Mouse (Mus musculus) G1E (cell line): ENCODE data around the gene Poldip3.

Source experiments
- CTCF ChIP-seq: IDR thresholded peaks from 2 replicates; pipeline ENCODE4 v1.5.1; 2012; ENCODE audit warnings: low read depth, low read length, inconsistent platforms, mixed read lengths
- GATA1 ChIP-seq: IDR thresholded peaks from 2 replicates; pipeline ENCODE4 v1.6.1; 2012; ENCODE audit warnings: borderline replicate concordance, low read length, inconsistent platforms, mixed read lengths
- GATA2 ChIP-seq: IDR thresholded peaks from 2 replicates; pipeline ENCODE4 v1.6.1; 2012; ENCODE audit warnings: low read depth, low read length, inconsistent platforms, borderline replicate concordance
- TAL1 ChIP-seq: conservative IDR thresholded peaks from 2 replicates; pipeline ENCODE4 v1.6.1; 2012; ENCODE audit warnings: low read depth, low read length, inconsistent platforms, mixed read lengths

DNA sequence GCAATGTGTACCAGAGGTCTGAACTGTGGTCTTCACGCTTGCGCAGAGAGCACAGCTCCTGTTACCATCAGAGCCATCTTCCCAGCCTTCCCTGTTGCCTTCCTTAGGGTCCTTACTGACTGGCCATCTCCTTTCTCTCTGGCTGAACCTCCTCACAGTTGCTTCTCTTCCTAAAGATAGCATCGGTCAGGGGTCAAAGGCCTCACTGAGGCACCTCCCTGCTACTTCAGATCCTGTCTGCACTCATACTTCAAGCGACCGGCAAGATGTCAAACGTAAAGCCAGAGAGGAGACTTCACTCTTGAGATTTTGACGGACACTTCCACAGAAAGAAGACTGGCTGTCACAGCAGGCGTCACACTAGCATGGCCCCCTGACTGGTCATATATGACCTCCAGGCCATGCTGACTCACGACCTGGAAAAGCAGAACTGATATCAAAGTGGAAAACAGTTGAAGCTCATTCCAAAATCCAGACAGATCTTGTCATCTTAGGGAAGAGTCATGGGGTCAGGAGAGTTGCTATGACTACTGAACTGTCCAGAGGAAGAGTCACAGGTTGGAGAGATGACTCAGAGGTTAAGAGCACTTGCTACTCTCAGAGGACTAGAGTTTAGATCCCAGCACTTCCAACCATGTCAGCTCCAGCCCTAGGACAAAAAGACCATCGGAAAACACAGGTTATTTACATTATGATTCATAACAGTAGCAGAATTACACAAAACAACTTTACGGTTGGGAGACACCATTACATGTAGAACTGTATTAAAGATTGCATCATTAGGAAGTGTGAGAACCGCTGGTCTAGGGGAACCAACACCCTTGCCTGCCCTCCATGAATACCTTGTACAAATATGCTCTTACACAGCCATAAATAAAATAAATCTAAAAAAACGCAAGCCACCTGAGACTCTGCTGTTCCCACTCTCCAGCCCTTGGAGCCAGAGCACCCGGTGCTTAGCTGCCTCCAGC lies 25.0 kb upstream of the Poldip3 start:
- no peak for TF ChIP-seq CTCF
- no peak for TF ChIP-seq GATA1
- TF ChIP-seq GATA2: no peak
- no peak for TF ChIP-seq TAL1
